Mouse (Mus musculus): ENCODE data around the gene Hacd4. TPM values are rescaled to one million over a fixed set of nuclear protein-coding genes. Genes with fewer than 3 reads are reported as not detected.
"Not testable (repeated sequence)": the region's sequence is repeated elsewhere in the genome, so short reads cannot be mapped to it uniquely, and the experiment has no call there.

Gene Hacd4
- polyA plus RNA-seq, 1 experiment from 2014 or later: 16.1 TPM

DNA sequence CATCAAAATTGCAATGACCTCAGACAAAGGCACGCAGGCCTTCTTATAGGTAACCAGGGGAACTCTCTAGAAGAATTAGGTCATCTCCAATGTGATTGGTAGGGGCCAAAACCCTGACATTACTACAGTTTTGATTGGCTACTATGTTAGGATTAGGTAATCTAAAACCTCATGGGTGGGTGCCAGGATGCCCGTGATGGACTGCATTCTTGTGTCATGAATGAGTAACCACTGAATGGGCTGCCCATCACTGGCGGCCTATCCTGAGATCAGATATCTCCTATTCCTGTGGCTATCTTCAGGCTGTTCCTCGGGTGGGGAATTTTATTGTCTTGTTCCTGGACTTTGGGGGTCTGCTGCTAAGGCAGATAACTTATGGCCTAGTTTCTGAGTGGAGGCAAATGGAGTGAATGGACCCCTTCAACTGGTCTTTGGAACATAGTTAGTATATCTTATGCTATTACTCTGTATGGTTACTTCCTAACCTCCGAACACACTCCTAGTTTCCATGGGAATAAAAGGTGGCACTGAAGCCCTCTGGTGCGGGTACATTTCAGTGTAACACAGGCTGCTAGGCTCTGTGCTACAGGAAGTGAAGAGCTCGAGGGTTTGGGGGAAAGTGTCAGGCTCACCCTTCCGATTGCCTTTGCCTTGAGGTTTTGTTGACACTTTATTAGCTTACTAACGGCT lies 38.3 kb downstream of the Hacd4 start:
- WGBS: 75% methylated on average over 9 of the region's 9 CpGs
- Histone ChIP-seq H3K36me3 (ENCODE audit: control insufficient read depth, insufficient read depth, low read length) (no peaks in the 10 kb centered on the region), H3K9ac (replicated peaks; ENCODE audit: low read depth, low read length) (no peak overlapping the region), H3K27me3 (ENCODE audit: control insufficient read depth, insufficient read depth, low read length) (no peaks in the 10 kb centered on the region), H3K4me3 (ENCODE audit: low read depth, low read length) (no peak overlapping the region), H3K4me2 (replicated peaks; ENCODE audit: low read depth, low read length) (no peak overlapping the region), H3K27ac (ENCODE audit: low read length) (no peak overlapping the region), H3K9me3 (ENCODE audit: control insufficient read depth, low read depth, low read length) (no peaks in the 10 kb centered on the region), H3K4me1 (ENCODE audit: control insufficient read depth, insufficient read depth, low read length) (no peaks in the 10 kb centered on the region)
- no peak for ATAC-seq (ENCODE audit: insufficient number of reproducible peaks, insufficient read depth, low FRiP score, low read depth)

DNA sequence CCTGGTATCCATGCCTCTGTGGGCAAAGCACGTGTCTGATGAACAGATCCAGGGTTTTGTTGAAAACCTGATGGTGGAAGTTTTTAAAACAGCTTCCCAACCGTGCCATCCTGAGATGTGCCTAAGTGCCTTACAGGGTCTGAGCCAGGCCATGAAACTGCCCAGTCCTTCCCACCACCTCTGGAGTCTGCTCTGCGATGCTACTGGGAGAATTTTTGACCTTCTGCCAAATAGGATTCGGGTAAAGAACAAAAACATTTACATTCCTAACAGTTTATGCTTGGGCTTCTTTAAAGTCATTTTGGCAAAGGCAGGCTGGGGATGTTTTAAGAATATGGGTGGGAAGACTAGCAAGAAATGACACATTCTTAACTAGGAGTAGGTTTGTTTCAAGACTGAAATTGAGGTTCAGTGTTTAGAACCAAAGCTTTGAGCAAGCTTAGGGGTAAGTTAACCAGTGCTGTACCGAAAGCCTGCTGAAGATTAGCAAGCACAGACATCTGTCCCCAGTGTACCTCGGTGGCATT lies 41.7 kb downstream of the Hacd4 start:
- ATAC-seq (ENCODE audit: insufficient number of reproducible peaks, insufficient read depth, low FRiP score, low read depth): no peak
- Histone ChIP-seq H3K27me3 (ENCODE audit: control insufficient read depth, insufficient read depth, low read length) (no peaks in the 10 kb centered on the region), H3K9ac (replicated peaks; ENCODE audit: low read depth, low read length) (no peak overlapping the region), H3K27ac (ENCODE audit: low read length) (no peak overlapping the region), H3K4me2 (replicated peaks; ENCODE audit: low read depth, low read length) (no peak overlapping the region), H3K4me1 (ENCODE audit: control insufficient read depth, insufficient read depth, low read length) (no peaks in the 10 kb centered on the region), H3K9me3 (ENCODE audit: control insufficient read depth, low read depth, low read length) (no peaks in the 10 kb centered on the region), H3K36me3 (ENCODE audit: control insufficient read depth, insufficient read depth, low read length) (no peaks in the 10 kb centered on the region), H3K4me3 (ENCODE audit: low read depth, low read length) (no peak overlapping the region)
- 46% methylated on average over 6 of the region's 6 CpGs for WGBS

DNA sequence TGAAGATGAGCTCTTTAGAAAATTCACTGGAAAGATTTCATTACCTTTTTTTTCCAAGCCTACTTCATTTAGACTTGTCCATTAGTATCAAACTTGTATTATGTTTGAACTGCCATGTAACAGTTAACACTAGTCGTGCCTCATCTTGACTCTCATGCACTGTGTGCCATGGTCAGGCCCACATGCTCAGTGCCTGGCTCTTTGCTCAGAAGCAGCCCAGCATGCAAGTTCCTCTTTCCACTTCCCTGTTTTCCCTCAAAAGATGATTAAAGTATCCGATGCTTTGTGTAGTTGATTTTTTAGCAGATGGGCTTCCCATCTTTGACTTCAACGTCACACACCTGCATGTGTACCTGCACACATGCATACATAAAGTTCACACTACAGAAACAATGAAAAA lies 43.0 kb downstream of the Hacd4 start:
- H3K27me3 ChIP-seq (ENCODE audit: control insufficient read depth, insufficient read depth, low read length): no peaks in the 10 kb centered on the region
- no peak overlapping the region for H3K27ac ChIP-seq (ENCODE audit: low read length)
- no peaks in the 10 kb centered on the region for H3K4me1 ChIP-seq (ENCODE audit: control insufficient read depth, insufficient read depth, low read length)
- H3K36me3 ChIP-seq (ENCODE audit: control insufficient read depth, insufficient read depth, low read length): no peaks in the 10 kb centered on the region
- WGBS: 91% methylated on average over 3 of the region's 3 CpGs
- ATAC-seq (ENCODE audit: insufficient number of reproducible peaks, insufficient read depth, low FRiP score, low read depth): no peak
- H3K4me2 ChIP-seq (replicated peaks; ENCODE audit: low read depth, low read length): no peak overlapping the region
- H3K9me3 ChIP-seq (ENCODE audit: control insufficient read depth, low read depth, low read length): no peaks in the 10 kb centered on the region
- no peak overlapping the region for H3K4me3 ChIP-seq (ENCODE audit: low read depth, low read length)
- H3K9ac ChIP-seq (replicated peaks; ENCODE audit: low read depth, low read length): no peak overlapping the region

DNA sequence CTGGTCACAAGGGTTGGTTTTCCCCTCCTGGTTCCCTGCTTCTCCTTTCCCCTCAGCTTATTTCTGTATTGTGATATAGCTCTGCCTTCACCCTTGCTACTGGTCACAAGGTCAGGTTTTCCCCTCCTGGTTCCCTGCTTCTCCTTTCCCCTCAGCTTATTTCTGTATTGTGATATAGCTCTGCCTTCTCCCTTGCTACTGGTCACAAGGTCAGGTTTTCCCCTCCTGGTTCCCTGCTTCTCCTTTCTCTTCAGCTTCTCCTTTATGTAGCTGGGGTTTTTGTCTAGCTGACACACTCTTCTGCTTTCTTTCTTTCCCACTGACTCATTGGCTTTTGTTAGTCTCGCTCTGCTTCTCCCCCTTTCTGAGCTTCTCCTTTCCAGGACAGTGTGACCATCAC lies 48.1 kb downstream of the Hacd4 start:
- ATAC-seq (ENCODE audit: insufficient number of reproducible peaks, insufficient read depth, low FRiP score, low read depth); H3K9ac ChIP-seq (replicated peaks; ENCODE audit: low read depth, low read length); H3K9me3 ChIP-seq (ENCODE audit: control insufficient read depth, low read depth, low read length); H3K27me3 ChIP-seq (ENCODE audit: control insufficient read depth, insufficient read depth, low read length); H3K36me3 ChIP-seq (ENCODE audit: control insufficient read depth, insufficient read depth, low read length); H3K27ac ChIP-seq (ENCODE audit: low read length); H3K4me2 ChIP-seq (replicated peaks; ENCODE audit: low read depth, low read length); H3K4me3 ChIP-seq (ENCODE audit: low read depth, low read length); H3K4me1 ChIP-seq (ENCODE audit: control insufficient read depth, insufficient read depth, low read length): not testable (repeated sequence)
- WGBS: 78% methylated on average over 1 of the region's 1 CpGs

DNA sequence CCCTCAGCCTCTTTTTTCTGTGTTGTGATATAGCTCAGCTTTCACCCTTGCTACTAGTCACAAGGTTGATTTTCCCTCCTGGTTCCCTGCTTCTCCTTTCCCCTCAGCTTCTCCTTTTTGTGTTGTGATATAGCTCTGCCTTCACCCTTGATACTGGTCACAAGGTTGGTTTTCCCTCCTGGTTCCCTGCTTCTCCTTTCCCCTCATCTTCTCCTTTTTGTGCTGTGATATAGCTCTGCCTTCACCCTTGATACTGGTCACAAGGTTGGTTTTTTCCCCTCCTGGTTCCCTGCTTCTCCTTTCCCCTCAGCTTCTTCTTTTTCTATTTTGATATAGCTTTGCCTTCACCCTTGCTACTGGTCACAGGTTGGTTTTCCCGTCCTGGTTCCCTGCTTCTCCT lies 48.7 kb downstream of the Hacd4 start:
- Histone ChIP-seq H3K36me3 (ENCODE audit: control insufficient read depth, insufficient read depth, low read length) (no peaks in the 10 kb centered on the region), H3K4me2 (replicated peaks; ENCODE audit: low read depth, low read length) (no peak overlapping the region), H3K27ac (ENCODE audit: low read length) (no peak overlapping the region), H3K4me3 (ENCODE audit: low read depth, low read length) (no peak overlapping the region), H3K9ac (replicated peaks; ENCODE audit: low read depth, low read length) (no peak overlapping the region), H3K4me1 (ENCODE audit: control insufficient read depth, insufficient read depth, low read length) (no peaks in the 10 kb centered on the region), H3K27me3 (ENCODE audit: control insufficient read depth, insufficient read depth, low read length) (no peaks in the 10 kb centered on the region), H3K9me3 (ENCODE audit: control insufficient read depth, low read depth, low read length) (no peaks in the 10 kb centered on the region)
- 90% methylated on average over 1 of the region's 1 CpGs for WGBS
- ATAC-seq (ENCODE audit: insufficient number of reproducible peaks, insufficient read depth, low FRiP score, low read depth): no peak

DNA sequence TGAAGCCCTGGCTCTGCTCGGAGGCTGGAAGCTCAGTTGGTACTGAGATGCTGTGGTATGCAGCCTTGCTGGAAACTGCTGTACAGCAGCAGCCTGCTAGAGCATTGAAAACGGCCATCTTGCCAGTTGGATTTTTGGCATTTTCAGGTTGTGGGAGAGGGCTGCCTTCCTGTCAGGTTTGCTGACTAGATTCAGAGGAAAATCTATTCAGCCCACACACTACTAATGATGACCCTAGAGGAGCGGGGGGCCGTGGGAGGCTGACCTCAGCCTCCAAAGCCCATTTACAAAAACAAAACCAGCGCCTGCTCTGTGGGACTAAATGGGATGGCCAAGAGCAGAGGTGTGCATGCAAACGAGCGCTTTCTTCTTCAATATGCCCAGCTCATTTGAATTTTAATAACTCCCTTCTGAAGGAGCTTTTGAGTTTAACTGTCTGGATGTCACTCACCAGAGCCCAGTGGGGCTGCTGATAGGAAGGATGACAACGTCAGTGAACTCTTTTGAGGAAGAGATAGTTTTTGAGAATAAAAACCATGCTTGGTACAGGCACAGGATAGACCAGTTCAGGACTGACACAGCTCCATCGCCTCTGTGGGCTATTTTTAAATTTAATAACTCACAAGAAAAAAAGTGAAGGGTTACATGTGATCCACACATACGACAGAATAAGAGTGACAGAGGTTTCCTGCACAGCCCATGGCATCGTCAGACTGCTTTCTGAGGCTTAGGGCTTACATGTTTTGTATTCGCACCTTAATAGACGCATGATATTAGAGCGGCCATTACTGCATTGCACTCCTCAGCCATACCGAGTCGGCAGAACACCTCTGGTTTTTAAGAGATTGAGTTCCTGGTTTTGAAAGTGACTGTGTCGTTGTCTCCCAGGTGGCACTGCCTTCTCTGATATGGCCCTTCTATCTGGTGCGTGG lies 66.2 kb downstream of the Hacd4 start:
- no peaks in the 10 kb centered on the region for H3K4me1 ChIP-seq (ENCODE audit: control insufficient read depth, insufficient read depth, low read length)
- 86% methylated on average over 18 of the region's 18 CpGs for WGBS

DNA sequence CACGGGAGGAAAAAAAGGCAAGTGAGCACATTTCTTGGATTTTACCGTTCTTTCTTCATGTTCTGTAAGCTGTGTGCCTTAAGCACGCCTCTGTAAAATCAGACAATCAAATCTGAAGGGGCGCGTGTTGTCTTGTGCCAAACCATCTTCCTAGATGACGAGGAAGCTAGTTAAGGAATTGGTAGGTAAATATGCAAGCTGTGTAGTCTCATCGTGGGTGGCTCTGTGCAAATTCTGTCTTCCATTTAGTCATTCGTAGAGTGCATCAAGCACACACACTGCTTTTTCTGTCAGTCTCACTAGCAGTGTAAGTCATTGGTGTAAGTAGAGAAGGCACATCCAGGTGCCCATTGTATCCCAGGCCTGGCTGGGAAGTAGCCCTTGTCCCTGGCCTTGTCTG lies 67.9 kb downstream of the Hacd4 start:
- Histone ChIP-seq H3K4me1 (ENCODE audit: control insufficient read depth, insufficient read depth, low read length) (no peaks in the 10 kb centered on the region), H3K9ac (replicated peaks; ENCODE audit: low read depth, low read length) (no peak overlapping the region), H3K36me3 (ENCODE audit: control insufficient read depth, insufficient read depth, low read length) (no peaks in the 10 kb centered on the region), H3K4me2 (replicated peaks; ENCODE audit: low read depth, low read length) (no peak overlapping the region), H3K27me3 (ENCODE audit: control insufficient read depth, insufficient read depth, low read length) (no peaks in the 10 kb centered on the region), H3K27ac (ENCODE audit: low read length) (no peak overlapping the region), H3K9me3 (ENCODE audit: control insufficient read depth, low read depth, low read length) (no peaks in the 10 kb centered on the region), H3K4me3 (ENCODE audit: low read depth, low read length) (no peak overlapping the region)
- ATAC-seq (ENCODE audit: insufficient number of reproducible peaks, insufficient read depth, low FRiP score, low read depth): no peak
- WGBS: 92% methylated on average over 8 of the region's 8 CpGs

More for the DNA sequence above, 66.2 kb downstream of the Hacd4 start:
- Histone ChIP-seq H3K9ac (replicated peaks; ENCODE audit: low read depth, low read length) (no peak overlapping the region), H3K27me3 (ENCODE audit: control insufficient read depth, insufficient read depth, low read length) (no peaks in the 10 kb centered on the region), H3K27ac (ENCODE audit: low read length) (no peak overlapping the region), H3K4me3 (ENCODE audit: low read depth, low read length) (no peak overlapping the region), H3K36me3 (ENCODE audit: control insufficient read depth, insufficient read depth, low read length) (no peaks in the 10 kb centered on the region), H3K4me2 (replicated peaks; ENCODE audit: low read depth, low read length) (no peak overlapping the region), H3K9me3 (ENCODE audit: control insufficient read depth, low read depth, low read length) (no peaks in the 10 kb centered on the region)
- ATAC-seq (ENCODE audit: insufficient number of reproducible peaks, insufficient read depth, low FRiP score, low read depth): no peak

DNA sequence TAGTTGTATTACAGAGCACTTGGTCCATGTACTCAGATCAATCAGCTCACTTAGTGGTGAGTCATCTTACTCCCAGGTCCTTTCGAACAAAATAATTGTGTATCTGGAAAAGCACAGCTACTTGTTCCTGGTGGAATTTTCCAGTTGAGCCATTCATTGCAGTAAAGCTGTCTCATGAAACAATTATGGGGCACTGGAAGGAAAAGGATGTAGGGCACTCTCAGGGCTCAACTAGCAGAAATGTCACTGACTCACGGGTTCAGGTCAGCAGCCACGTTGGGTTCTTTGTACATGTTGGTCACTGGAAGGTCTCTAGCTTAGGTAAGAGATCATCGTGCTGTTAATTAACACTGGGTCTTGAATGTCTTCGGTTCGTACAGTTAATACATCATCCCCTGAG lies 68.8 kb downstream of the Hacd4 start:
- H3K27ac ChIP-seq (ENCODE audit: low read length): no peak overlapping the region
- no peaks in the 10 kb centered on the region for H3K9me3 ChIP-seq (ENCODE audit: control insufficient read depth, low read depth, low read length)
- no peaks in the 10 kb centered on the region for H3K36me3 ChIP-seq (ENCODE audit: control insufficient read depth, insufficient read depth, low read length)
- 88% methylated on average over 6 of the region's 6 CpGs for WGBS
- no peak overlapping the region for H3K4me2 ChIP-seq (replicated peaks; ENCODE audit: low read depth, low read length)
- no peak overlapping the region for H3K9ac ChIP-seq (replicated peaks; ENCODE audit: low read depth, low read length)
- H3K4me1 ChIP-seq (ENCODE audit: control insufficient read depth, insufficient read depth, low read length): no peaks in the 10 kb centered on the region
- no peak for ATAC-seq (ENCODE audit: insufficient number of reproducible peaks, insufficient read depth, low FRiP score, low read depth)
- no peaks in the 10 kb centered on the region for H3K27me3 ChIP-seq (ENCODE audit: control insufficient read depth, insufficient read depth, low read length)
- H3K4me3 ChIP-seq (ENCODE audit: low read depth, low read length): no peak overlapping the region

Measured in stomach, embryonic 14.5 days (tissue).